Mouse (Mus musculus): Measurements from ENCODE around the gene Adcy3.

GRCm38 (mm10) chr12:4162886-4163285 is 30.0 kb downstream of the Adcy3 start:
- no peak for TF ChIP-seq POLR2A (IDR thresholded peaks at IDR 0.05; ENCODE audit: extremely low read depth, insufficient read depth, low read length)
- no peak for TF ChIP-seq CTCF (IDR thresholded peaks at IDR 0.05; ENCODE audit: low read depth, low read length)

All from liver, adult 2 months (tissue).